Mouse (Mus musculus) bone marrow, adult 2 months (tissue): Measurements from ENCODE around the gene Rnase2a.

Experiments
- CTCF ChIP-seq: fragments of 200-500 bp; IDR thresholded peaks from 2 replicates; pipeline ENCODE4 v1.5.1; 2011; ENCODE audit warnings: low read length, control low read depth; ENCODE audit not compliant: control insufficient read depth, insufficient read depth
- POLR2A ChIP-seq: fragments of 200-500 bp; IDR thresholded peaks from 2 replicates; pipeline ENCODE4 v1.6.1; 2011; ENCODE audit warnings: low read depth, mild to moderate bottlenecking, control low read depth, low read length, borderline replicate concordance; ENCODE audit not compliant: control insufficient read depth

DNA sequence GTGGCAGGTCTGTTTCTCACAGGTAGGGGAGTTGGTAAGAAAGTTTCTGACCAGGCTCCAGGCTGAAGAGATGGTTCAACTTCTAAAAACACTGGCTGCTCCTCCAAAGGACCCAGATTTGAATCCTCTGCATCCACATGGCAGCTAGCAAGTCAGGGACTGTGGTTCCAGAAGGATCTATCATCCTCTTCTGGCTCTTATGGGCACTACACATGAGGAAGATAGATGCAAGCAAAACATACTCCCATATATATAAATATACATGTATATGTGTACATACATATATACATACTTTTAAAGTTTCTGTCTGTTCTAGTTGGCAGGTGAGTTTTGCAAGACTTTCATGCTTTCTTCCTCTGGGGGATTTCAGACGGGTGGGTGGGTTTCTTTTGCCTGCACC is 12.8 kb upstream of the Rnase2a start:
- TF ChIP-seq POLR2A (no peak), CTCF (no peak)
